Mouse (Mus musculus): ENCODE data around the gene Cdk15.

Cdk15 gene

DNA sequence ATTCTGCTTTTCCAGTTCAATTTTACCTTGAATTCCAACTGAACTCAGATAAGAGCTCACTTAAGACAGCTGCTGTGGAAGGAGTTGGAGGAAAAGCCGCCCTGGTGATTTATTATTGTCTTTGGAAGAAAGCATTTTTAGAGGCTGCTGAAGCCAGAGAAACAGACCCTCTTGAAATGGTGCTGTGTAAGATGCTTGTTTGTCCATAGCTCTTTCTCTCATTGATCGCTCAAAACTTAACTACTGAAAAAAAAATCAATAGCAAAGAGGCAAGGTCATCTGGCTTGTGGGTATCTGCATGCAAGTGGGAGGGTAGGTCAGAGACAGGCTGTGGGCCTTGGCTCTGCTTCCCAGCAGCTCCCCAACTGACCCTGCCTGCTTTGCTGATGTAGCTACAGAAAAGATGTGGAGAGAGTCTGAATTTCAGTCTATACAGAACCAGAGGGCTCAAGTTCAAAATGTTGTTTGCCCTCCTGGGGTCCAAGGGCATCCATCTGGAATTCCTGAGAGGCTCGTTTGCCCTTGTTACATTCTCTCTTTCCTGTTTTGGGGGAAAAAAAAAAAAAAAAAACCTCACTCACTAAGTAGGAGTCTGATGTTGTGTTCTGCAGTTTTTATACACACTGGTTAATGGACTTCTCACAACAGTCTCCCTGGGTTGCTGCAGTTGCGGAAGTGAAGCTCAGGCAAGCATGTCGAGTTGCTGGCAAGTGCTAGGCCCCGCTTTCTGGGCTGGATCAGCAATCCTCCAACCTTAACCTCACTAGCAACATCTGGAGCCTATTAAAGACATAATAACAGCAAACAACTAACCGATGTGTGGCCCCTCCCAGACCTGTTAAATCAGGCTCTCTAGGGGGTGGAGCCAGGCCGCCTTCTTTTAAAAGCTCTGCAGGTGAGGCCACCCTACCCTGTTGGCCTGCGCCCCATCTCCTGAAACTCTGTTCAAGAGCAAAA lies 65.5 kb downstream of the Cdk15 start:
- DNase-seq (ENCODE audit: low spot score in 2 of 2), result no peak

DNA sequence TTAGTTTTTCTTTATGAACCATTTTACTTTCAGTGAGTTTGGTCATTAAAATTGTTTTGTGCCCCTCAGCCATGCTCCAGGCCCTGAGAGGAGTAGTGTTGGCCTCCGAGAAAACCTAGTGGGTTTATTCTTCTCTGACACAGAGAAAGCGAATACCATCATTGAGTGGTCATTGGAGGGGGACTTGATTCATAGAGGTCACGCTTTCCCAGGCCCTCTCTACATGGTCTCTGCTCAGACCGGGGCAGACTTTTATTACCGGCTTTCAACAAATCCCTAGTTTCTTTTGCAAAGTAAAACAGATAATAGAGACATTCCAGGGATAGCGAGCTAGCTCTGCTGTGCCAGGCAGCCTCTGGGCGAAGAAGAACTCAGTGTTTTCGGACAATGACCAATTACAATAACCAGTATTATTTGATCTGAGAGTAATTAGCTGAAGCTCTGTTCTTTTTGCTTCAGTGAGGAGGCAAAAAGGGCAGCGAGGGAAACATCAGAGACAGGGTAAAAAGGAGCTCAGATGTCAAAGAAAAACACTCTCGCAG lies 70.2 kb downstream of the Cdk15 start:
- no peak for DNase-seq (ENCODE audit: low spot score in 2 of 2)

DNA sequence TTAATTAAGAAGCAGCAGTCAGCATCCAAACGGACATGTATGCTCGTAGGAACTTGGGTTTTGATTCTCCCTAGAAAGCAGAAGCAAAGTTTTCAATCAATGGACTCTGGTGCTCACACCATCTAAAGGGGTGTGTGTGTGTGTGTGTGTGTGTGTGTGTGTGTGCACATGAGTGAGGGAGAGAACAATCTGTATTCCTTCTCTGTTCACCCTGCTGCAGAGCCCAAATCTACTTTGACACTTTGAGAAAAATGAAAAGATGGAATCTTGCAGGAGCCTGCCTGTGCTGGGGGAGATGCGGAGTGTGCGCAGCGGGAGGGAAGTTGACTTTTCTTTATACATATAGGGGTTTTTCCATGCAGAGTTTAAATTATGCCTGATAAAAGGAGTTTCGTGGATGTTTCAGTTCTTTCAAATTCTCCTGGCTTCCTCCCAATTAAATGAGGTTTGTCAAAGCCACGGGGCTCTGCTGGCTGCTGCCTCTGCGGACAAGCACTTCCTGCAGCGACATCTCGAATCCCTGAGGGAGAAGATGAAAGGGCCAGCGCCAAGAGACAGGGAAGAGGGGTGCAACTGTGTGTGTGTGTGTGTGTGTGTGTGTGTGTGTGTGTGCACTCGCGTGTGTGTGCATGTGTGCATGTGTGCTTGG lies 76.2 kb downstream of the Cdk15 start:
- DNase-seq (ENCODE audit: low spot score in 2 of 2), result no peak

DNA sequence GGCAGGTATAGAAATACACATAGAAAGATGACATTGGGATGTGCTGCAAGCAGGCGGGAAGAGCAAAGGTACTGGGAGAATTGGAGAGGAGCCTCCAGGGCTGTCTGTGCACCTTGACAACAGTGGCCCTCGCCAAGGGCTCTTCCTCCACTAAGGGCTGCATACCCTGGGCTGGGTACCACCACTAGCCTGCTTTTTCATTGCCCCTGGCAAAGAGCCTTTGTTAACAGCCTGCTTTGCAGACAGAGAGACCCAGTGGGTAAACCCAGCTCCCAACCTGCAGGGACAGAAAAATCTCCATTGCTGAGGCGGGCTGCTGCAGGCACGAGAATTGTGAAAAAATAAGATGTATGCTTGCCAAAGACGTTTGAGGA lies 76.7 kb downstream of the Cdk15 start:
- DNase-seq (ENCODE audit: low spot score in 2 of 2), result no peak

DNA sequence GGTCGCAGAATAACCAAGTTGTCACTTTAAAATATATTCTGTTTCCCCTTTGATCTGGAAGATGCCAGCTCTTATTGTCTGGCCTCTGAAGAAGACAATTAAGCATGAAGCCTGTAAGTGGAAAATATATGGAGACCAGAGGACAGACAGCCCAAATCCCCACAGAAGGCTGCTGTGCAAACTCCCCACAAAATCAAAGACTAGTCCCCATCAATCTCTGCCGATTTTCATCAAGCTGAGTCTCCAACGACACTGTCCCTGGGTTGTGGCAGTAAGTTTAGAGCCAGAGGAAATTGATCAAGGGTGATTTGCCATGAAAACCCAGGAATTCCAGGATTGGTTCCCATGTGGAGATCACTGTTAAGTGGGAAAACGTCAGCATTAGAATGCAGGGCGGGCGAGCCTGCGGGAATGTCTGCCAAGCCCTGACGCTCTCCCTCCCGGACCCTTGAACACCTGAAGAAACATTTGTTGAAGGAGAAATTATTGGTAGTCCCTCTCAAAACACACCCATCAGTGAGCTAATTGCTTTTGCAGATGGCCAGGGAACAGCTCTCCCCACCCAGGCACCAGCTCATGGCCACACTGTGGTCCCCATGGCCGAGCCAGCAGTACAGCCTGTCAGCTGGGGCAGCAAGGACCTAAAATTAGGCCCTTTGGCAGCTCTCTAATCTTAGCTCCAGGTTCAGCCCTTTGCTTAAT lies 77.3 kb downstream of the Cdk15 start:
- DNase-seq (ENCODE audit: low spot score in 2 of 2), result peak; percentile 46

DNA sequence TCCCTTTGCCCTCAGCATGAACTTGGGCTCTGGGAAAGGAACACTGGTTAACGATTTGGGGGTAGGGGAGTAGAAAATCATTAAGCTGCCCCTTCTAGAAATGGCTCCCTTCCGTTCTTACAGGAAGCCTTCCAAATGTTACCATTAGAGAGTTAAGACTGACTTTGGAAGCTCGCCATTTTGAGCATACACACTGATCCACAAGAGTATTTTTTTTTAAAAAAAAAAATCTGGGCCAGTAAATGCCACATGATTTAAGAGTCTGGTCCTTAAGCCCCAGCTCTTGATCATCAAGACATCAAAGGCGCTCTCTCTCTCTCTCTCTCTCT lies 77.8 kb downstream of the Cdk15 start:
- no peak for DNase-seq (ENCODE audit: low spot score in 2 of 2)

DNA sequence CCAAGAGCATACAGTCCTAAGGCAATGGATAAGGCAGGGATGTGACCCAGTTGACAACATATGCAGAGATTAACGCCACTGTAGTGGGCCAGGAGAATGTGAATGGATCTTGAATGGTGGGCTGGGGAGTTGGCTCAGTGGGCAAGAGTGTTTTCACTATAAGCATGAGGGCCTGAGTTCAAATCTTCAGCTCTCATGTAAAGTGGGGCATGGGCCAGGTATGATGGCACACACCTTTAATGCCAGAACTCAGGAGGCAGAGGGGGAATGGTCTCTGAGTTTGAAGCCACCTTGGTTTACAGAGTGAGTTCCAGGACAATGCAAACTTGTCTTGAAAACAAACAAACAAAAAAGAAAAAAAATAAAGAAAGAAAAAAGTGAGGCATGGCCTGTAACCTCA lies 79.5 kb downstream of the Cdk15 start:
- DNase-seq (ENCODE audit: low spot score in 2 of 2), result no peak

DNA sequence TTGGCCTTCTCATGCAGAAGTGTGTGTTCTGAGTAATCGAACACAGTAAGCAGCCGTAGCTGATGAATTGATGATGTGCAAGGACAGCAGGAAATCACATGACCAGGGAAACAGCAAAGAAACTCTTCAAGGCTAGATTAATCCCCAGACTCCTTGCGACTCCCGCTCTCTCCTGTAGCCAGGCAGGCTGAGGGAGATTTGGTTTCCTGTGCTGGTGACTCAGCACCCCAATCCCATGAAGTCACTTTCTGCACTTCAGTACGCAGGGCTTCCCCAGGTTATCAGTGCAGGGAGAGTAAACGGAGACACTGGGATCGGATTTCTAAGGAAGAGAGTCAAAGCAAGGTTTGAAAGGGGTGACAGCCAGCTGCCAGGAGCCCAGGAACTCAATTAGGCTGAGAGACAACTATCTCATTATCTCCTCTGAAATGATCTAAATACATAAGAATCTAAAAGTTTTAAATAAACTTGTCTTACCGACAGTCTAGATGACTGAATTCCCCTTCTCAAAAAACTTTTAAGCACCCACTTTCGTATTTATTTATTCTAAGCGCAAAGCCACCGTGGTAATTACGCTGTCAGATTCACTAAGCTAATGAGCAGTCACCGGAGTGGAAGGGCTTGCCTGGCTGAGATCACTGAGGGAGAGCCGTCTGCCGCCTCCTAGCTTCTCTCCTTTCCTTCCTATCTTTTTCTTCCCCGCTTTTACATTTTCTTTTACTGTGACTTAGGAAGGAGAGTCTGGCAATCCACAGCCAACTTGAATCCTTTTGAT lies 84.3 kb downstream of the Cdk15 start:
- DNase-seq (ENCODE audit: low spot score in 2 of 2), result no peak

DNA sequence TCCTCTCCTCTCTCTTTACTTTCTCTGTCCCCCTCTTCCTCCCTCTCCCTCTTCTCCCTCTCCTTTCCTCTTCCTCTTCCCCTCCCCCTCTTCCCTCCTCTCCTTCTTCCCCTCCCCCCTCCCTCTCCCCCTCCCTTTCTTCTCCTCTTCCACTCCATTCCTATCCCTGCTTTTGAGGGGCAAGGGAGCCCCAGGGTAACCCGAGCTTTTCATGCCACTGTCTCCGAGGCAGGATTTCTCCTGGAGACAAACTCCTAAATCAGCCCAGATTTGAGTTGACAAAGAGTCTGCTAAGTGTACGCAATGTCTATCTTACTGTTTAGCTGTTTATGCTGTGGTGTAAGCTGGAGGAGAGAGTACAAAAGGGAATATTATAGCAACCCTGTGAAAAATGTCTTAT lies 85.0 kb downstream of the Cdk15 start:
- DNase-seq (ENCODE audit: low spot score in 2 of 2), result no peak

DNA sequence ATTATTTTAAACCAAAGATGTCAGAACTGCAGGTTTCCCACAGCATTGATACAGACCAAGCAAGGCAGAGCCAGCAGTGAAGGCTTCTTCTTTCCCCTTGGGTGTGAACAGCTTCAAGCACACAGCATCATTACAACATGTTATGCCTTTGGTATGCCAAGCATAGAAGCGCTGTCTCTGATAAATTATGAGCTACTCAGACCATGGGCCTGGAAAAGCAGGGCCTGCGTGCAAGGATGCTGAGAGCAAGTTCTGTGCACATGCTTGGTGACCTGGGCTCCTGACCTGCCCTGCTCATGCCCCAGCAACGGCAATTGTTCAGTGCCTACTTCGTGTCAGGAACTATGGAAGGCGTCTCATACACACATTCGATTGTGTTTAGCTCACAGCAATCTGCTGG lies 85.4 kb downstream of the Cdk15 start:
- DNase-seq (ENCODE audit: low spot score in 2 of 2), result no peak

DNA sequence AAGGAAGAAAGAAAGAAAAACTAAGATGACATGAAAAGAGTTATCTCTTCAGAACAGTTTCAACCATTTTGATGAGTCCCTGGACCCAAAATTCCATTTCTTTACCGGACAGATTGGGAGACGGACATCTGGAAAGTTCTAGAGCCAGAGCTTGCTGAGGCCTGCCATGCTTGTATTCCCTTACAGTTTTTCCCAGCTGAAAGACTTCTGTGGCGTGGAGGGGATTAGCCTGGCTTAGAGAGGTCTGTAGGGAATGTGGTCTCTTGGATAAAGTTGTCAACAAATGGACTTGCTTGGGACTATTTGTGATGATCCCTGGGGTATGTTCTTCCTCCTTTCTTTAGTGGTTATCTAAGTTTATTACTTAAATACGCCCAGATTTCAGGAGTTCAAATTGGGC lies 96.0 kb downstream of the Cdk15 start:
- DNase-seq (ENCODE audit: low spot score in 2 of 2), result no peak

DNA sequence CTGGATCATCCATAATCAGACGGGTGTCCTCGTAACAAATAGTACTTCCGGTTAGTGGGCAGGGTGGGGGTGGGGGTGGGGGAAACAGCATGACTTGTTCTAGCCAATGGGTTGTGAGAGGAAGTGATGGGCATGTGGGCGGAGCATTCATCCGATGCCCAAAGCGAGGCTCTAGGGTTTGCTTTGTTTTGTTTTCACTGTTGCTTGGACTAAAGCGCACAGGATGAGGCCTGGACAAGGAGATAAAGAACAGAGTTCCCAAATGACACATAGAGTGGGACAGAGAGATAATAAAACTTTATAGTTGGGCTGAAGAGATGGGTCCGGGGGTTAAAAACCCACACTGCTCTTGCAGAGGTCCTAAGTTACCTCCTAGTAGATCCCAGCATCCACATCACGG lies 98.7 kb downstream of the Cdk15 start:
- no peak for DNase-seq (ENCODE audit: low spot score in 2 of 2)

DNA sequence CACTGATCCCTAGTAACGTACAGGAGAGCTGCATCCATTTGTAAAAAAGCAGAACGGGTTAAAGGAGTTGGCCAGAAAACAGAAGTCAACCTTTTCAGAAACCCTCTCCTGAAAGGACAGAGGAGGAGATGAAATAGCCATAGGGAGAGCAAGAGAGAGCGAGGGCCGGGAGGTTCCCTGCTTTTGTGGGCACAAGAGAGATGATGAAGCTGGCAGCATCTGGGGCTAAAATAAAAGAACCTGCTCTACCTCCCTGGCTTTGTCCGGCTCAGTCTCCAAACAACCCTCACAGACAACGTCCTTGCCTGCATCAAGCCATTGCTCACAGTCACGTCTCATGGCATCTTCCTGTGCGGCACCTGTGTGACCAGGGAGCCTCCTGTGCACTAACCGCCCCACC lies 102.4 kb downstream of the Cdk15 start:
- DNase-seq (ENCODE audit: low spot score in 2 of 2), result no peak

DNA sequence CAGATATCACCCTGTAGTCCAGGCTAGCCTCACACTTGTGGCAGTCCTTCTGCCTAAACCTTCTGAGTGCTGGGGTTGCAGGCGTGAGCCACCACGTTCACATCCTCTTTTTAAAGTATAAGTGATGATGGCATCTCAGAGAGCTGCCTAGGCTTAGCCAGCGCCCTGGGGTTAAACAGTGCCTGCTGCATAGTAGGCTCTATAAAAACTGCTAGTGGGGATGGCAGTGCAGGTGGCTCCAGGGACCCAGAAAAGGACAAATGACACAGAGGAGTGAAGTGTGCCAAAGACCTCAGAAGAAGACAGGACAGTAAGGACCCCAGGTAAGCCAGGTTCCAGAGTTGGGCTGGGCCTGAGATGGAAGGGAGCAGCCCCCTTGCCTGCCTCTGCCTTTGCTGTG lies 104.1 kb downstream of the Cdk15 start:
- no peak for DNase-seq (ENCODE audit: low spot score in 2 of 2)

DNA sequence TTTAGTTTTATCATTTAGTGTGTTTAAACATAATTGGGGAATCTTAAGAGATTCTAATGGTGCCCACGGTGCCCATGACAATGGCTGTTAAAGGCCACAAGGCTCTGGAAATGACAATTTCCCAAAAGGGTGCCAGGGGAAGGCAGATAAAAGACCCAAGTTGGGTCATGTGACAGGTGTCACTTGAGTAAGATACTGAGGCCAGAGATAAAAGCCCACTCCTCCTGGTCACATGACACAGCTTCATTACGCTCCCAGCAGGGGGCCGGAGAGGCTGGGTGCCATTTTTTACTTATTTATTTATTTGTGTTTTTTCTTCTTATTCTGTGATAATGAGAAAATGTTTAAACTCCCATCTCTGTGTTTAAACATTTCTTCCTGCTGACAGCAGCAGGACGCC lies 104.8 kb downstream of the Cdk15 start:
- DNase-seq (ENCODE audit: low spot score in 2 of 2), result no peak

DNA sequence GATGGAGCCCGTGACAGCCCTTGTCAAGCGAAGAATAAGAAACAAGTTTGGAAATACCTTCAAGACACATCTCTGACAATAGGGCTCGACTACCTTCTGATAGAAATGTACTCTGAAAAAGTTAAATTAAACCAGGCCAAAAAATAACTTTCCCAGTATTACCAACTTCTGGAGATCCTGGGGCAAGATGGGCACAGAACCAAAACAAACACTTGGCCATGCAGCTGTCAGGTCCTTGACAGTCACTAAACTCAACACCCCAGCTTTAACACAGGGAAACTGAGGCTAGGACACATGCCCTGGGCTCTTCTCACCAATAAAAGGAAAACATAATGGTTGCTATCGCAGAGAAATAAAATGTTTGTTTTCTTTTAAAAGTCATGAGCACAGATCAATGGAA lies 105.3 kb downstream of the Cdk15 start:
- no peak for DNase-seq (ENCODE audit: low spot score in 2 of 2)

DNA sequence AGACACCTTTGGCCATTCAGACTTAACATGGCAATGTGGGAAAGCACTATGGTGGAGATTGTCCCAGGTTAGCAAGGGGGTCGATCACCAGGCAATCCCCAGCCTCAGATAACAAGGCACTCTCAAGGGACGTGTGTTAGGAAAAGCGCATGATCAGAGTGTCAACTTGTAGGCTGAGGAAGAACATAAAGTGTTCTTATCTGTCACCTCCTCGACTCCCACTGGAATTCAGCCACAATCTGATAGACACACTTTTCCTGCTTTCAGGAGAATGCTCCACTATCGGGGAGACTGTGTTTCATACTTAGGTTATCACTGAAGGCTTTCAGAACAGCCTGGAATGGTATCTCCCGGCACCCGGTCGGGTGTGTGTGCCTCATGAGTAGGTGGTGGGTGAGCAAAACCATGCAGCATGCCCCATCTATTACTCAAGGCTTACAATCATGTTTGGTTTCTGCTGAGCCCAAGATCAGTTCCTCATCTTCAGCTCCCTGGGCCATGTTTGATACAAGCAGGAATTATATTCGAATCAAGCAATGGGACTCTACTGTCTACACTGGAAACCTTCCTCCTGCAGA lies 107.8 kb downstream of the Cdk15 start:
- no peak for DNase-seq (ENCODE audit: low spot score in 2 of 2)

DNA sequence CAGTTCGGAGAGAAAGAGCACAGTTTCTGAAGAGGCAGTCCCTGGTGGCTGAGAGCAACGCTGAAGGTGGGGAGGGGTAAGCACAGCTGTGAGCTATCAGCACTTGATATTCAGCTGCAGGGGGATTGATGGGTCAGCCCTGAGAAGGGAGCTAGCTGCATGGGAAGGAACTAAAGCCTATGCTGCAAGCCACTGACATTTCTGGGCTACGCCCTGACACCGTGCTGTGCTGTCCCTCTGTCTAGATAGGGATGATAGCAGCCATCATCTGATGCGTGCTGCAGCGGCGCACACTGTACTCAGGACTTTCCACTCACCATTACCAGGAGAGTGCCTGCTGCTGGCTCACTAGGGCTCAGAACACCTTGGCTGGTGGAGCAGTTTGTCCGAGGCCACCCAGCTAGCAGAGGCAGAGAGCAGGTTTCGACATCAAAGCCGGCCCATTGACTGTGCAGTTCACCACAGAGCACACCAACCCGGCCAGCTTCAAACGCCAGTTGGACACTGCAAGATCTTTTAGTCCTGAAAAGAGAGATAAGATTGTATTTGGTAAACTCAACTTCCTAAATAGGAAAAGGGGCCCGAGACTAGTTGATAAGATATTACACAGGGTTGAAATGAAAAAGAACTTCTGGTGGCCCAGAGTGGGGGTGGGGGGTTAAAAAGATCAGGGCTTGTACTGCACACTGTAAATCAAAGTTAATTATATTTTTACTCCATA lies 111.4 kb downstream of the Cdk15 start:
- DNase-seq (ENCODE audit: low spot score in 2 of 2), result no peak

DNA sequence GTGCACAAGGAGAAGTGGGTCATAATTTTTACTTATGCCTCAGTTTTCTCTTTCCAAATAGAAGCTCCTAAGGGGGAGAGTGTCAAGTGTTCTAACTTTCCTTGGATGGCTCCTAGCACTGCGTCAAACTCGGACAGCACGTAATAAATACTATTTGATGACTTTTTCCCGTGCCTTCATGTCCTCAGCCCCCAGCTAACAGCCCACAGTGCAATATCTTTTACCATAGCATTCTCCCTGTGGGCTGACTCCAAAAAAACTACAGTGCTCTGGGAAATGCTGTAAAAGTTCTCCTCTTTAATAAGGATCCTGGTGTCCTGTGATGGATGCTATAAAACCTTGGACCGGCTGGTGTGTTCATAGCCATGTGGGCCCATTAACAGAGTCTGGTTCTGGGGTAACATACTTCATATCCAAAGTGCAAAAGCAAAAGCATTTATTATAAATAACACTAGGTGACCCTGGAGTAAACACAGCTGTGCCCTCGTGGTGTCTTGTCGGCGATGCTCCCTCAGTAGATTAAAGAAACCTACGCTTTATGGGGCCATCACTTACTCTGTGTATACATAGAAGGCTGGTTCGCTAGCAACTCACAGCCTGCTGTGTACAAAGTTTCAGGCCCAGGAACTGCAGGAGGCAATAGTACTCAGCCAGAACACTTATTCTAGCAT lies 112.1 kb downstream of the Cdk15 start:
- DNase-seq (ENCODE audit: low spot score in 2 of 2), result no peak

DNA sequence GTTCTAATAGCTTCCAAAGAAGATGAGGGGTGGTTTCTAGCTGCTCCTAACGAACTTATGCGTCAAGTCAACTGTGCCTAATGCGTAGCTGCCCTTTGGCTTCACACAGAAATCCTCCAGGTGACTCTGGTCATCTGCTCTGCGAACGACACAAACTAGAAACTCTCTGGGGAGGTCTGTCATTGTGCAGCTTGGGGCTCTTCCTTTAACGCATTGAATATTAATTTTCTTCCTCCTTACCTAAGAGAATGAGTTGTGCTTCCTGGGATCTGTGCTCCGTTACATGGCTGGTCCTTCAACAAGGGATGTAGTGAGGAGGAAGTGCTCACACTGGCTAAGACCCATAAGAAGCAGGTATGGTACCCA lies 112.6 kb downstream of the Cdk15 start:
- DNase-seq (ENCODE audit: low spot score in 2 of 2), result no peak

Measured in heart, adult 9 months (tissue).